Mouse (Mus musculus): ENCODE measurements around the gene Gm20458. TPM values are rescaled to one million over a fixed set of nuclear protein-coding genes. Genes with fewer than 3 reads are reported as not detected.
A peak's percentile ranks its signal among the peaks of the same experiment; 100 is the strongest.

The Gm20458 gene
- polyA plus RNA-seq, 1 experiment from 2014 or later: 3.0 TPM

GRCm38 (mm10) chr2:164436961-164437360 is 23.8 kb upstream of the Gm20458 start:
- 54% methylated on average over 3 of the region's 3 CpGs for WGBS
- no peak for DNase-seq (ENCODE audit: extremely low spot score, low spot score)
- Histone ChIP-seq H3K27me3 (ENCODE audit: poor library complexity, severe bottlenecking) (peaks cover 21% of the 10 kb centered on the region), H3K36me3 (replicated peaks) (no peaks in the 10 kb centered on the region; the same call in 1 of the 2 replicates), H3K27ac (peak overlapping the region; percentile 59), H3K9me3 (no peaks in the 10 kb centered on the region), H3K4me1 (peaks cover 77% of the 10 kb centered on the region), H3K4me3 (no peak overlapping the region)

- H3K4me3 ChIP-seq: no peak overlapping the region
- H3K36me3 ChIP-seq (replicated peaks): no peaks in the 10 kb centered on the region; the same call in 1 of the 2 replicates
- DNase-seq (ENCODE audit: extremely low spot score, low spot score): no peak
- peaks cover 27% of the 10 kb centered on the region for H3K27me3 ChIP-seq (ENCODE audit: poor library complexity, severe bottlenecking)
- WGBS: 84% methylated on average over 6 of the region's 6 CpGs
- no peaks in the 10 kb centered on the region for H3K9me3 ChIP-seq
- peaks cover 77% of the 10 kb centered on the region for H3K4me1 ChIP-seq
- H3K27ac ChIP-seq: no peak overlapping the region
These were observed 23.1 kb upstream of the Gm20458 start for GRCm38 (mm10) chr2:164437710-164438109.

- H3K27ac ChIP-seq: no peak overlapping the region
- no peaks in the 10 kb centered on the region for H3K9me3 ChIP-seq
- peaks cover 32% of the 10 kb centered on the region for H3K27me3 ChIP-seq (ENCODE audit: poor library complexity, severe bottlenecking)
- H3K4me1 ChIP-seq: peaks cover 77% of the 10 kb centered on the region
- no peaks in the 10 kb centered on the region; the same call in 1 of the 2 replicates for H3K36me3 ChIP-seq (replicated peaks)
- DNase-seq (ENCODE audit: extremely low spot score, low spot score): no peak
- no peak overlapping the region for H3K4me3 ChIP-seq
- WGBS: 75% methylated on average over 8 of the region's 8 CpGs
These were observed 22.5 kb upstream of the Gm20458 start for GRCm38 (mm10) chr2:164438257-164438656.

GRCm38 (mm10) chr2:164439001-164439421 is 21.8 kb upstream of the Gm20458 start:
- no peak overlapping the region for H3K27ac ChIP-seq
- H3K4me3 ChIP-seq: no peak overlapping the region
- H3K27me3 ChIP-seq (ENCODE audit: poor library complexity, severe bottlenecking): peaks cover 38% of the 10 kb centered on the region
- no peak for DNase-seq (ENCODE audit: extremely low spot score, low spot score)
- no peaks in the 10 kb centered on the region; the same call in 1 of the 2 replicates for H3K36me3 ChIP-seq (replicated peaks)
- WGBS: 65% methylated on average over 3 of the region's 3 CpGs
- H3K9me3 ChIP-seq: no peaks in the 10 kb centered on the region
- H3K4me1 ChIP-seq: peaks cover 82% of the 10 kb centered on the region

GRCm38 (mm10) chr2:164440314-164440713 is 20.5 kb upstream of the Gm20458 start:
- WGBS: 82% methylated on average over 5 of the region's 5 CpGs
- no peak for DNase-seq (ENCODE audit: extremely low spot score, low spot score)
- no peaks in the 10 kb centered on the region; the same call in 1 of the 2 replicates for H3K36me3 ChIP-seq (replicated peaks)
- no peak overlapping the region for H3K27ac ChIP-seq
- H3K27me3 ChIP-seq (ENCODE audit: poor library complexity, severe bottlenecking): peaks cover 45% of the 10 kb centered on the region
- no peaks in the 10 kb centered on the region for H3K9me3 ChIP-seq
- H3K4me3 ChIP-seq: no peak overlapping the region
- H3K4me1 ChIP-seq: peaks cover 73% of the 10 kb centered on the region

GRCm38 (mm10) chr2:164441155-164441554 is 19.6 kb upstream of the Gm20458 start:
- H3K4me3 ChIP-seq: peak overlapping the region; percentile 21; the same call in 1 of the 2 replicates
- peaks cover 65% of the 10 kb centered on the region for H3K4me1 ChIP-seq
- H3K27me3 ChIP-seq (ENCODE audit: poor library complexity, severe bottlenecking): peaks cover 45% of the 10 kb centered on the region
- 32% methylated on average over 8 of the region's 8 CpGs for WGBS
- no peak for DNase-seq (ENCODE audit: extremely low spot score, low spot score)
- no peaks in the 10 kb centered on the region; the same call in 1 of the 2 replicates for H3K36me3 ChIP-seq (replicated peaks)
- no peak overlapping the region for H3K27ac ChIP-seq
- H3K9me3 ChIP-seq: no peaks in the 10 kb centered on the region

GRCm38 (mm10) chr2:164441731-164442130 is 19.0 kb upstream of the Gm20458 start:
- H3K27ac ChIP-seq: no peak overlapping the region
- no peaks in the 10 kb centered on the region for H3K9me3 ChIP-seq
- 36% methylated on average over 7 of the region's 7 CpGs for WGBS
- peaks cover 59% of the 10 kb centered on the region for H3K4me1 ChIP-seq
- peak overlapping the region; percentile 76 for H3K4me3 ChIP-seq
- H3K27me3 ChIP-seq (ENCODE audit: poor library complexity, severe bottlenecking): peaks cover 45% of the 10 kb centered on the region
- DNase-seq (ENCODE audit: extremely low spot score, low spot score): no peak
- no peaks in the 10 kb centered on the region; the same call in 1 of the 2 replicates for H3K36me3 ChIP-seq (replicated peaks)

GRCm38 (mm10) chr2:164442315-164443050 is 18.3 kb upstream of the Gm20458 start:
- no peaks in the 10 kb centered on the region; the same call in 1 of the 2 replicates for H3K36me3 ChIP-seq (replicated peaks)
- H3K4me3 ChIP-seq: peak overlapping the region; percentile 76
- H3K27ac ChIP-seq: peak overlapping the region; percentile 88
- H3K9me3 ChIP-seq: no peaks in the 10 kb centered on the region
- DNase-seq (ENCODE audit: extremely low spot score, low spot score): peak; percentile 45
- peaks cover 52% of the 10 kb centered on the region for H3K4me1 ChIP-seq
- H3K27me3 ChIP-seq (ENCODE audit: poor library complexity, severe bottlenecking): peaks cover 45% of the 10 kb centered on the region
- 2% methylated on average over 29 of the region's 29 CpGs for WGBS

- under 1% methylated on average over 26 of the region's 26 CpGs for WGBS
- DNase-seq (ENCODE audit: extremely low spot score, low spot score): peak; percentile 78
- Histone ChIP-seq H3K9me3 (no peaks in the 10 kb centered on the region), H3K4me3 (peak overlapping the region; percentile 76), H3K27ac (peak overlapping the region; percentile 88), H3K36me3 (replicated peaks) (no peaks in the 10 kb centered on the region; the same call in 1 of the 2 replicates), H3K27me3 (ENCODE audit: poor library complexity, severe bottlenecking) (peaks cover 45% of the 10 kb centered on the region), H3K4me1 (peaks cover 47% of the 10 kb centered on the region)
These were observed 17.7 kb upstream of the Gm20458 start for GRCm38 (mm10) chr2:164443051-164443437.

GRCm38 (mm10) chr2:164443460-164444000 is 17.2 kb upstream of the Gm20458 start, which contains the start of gene Sdc4:
Gene Sdc4 (minus strand): TSS chr2:164443887.
- Histone ChIP-seq H3K27ac (peak within 1 kb of the TSS; percentile 88), H3K36me3 (replicated peaks) (no peaks in the 10 kb centered on the region; the same call in 1 of the 2 replicates), H3K4me1 (peaks cover 43% of the 10 kb centered on the region), H3K27me3 (ENCODE audit: poor library complexity, severe bottlenecking) (peaks cover 45% of the 10 kb centered on the region), H3K9me3 (no peaks in the 10 kb centered on the region), H3K4me3 (peak within 1 kb of the TSS; percentile 76)
- DNase-seq (ENCODE audit: extremely low spot score, low spot score): no peak
- WGBS: 7% methylated on average over 18 of the region's 18 CpGs

- Histone ChIP-seq H3K4me1 (peaks cover 39% of the 10 kb centered on the region), H3K36me3 (replicated peaks) (no peaks in the 10 kb centered on the region; the same call in 1 of the 2 replicates), H3K27me3 (ENCODE audit: poor library complexity, severe bottlenecking) (peaks cover 45% of the 10 kb centered on the region), H3K9me3 (no peaks in the 10 kb centered on the region), H3K27ac (no peak overlapping the region), H3K4me3 (no peak overlapping the region)
- no peak for DNase-seq (ENCODE audit: extremely low spot score, low spot score)
- WGBS: 89% methylated on average over 2 of the region's 2 CpGs
These were observed 16.1 kb upstream of the Gm20458 start for GRCm38 (mm10) chr2:164444701-164445100.

GRCm38 (mm10) chr2:164445399-164446085 is 15.2 kb upstream of the Gm20458 start:
- Histone ChIP-seq H3K4me1 (peaks cover 34% of the 10 kb centered on the region), H3K36me3 (replicated peaks) (no peaks in the 10 kb centered on the region), H3K27ac (no peak overlapping the region), H3K27me3 (ENCODE audit: poor library complexity, severe bottlenecking) (peaks cover 40% of the 10 kb centered on the region), H3K9me3 (no peaks in the 10 kb centered on the region), H3K4me3 (no peak overlapping the region)
- DNase-seq (ENCODE audit: extremely low spot score, low spot score): no peak
- 84% methylated on average over 3 of the region's 3 CpGs for WGBS
